Mouse (Mus musculus) adrenal gland, adult 8-10 months (tissue): ENCODE results near the gene Med4. TPM values are rescaled to one million over a fixed set of nuclear protein-coding genes. Genes with fewer than 3 reads are reported as not detected.

Experiments used
- total RNA-seq, 4 experiments: library from RNA; stranded (reverse); gene quantifications; 2 replicates each; pipeline ENCODE4 v1.2.4; 2022

Gene Med4
- total RNA-seq, 4 experiments from 2014 or later = 23.1 to 29.5 (median 26.1) TPM

Other genes starting within 250 kb of the Med4 start
- 10 to 100 TPM; 13.3 to 30.4 (median 20.9) TPM for gene Rb1, start 184.2 kb upstream of the Med4 start, total RNA-seq
- gene Itm2b, start 124.7 kb upstream of the Med4 start, total RNA-seq = 1,000 to 10,000 TPM in 2 of 4 experiments, 100 to 1,000 TPM in 2; 972 to 1,094 (median 1,035) TPM
- 100 to 1,000 TPM; 218 to 281 (median 245) TPM for gene Sucla2, start 15.3 kb downstream of the Med4 start, total RNA-seq
- 1 to 10 TPM; 5.2 to 7.2 (median 6.9) TPM for gene Nudt15, start 38.2 kb downstream of the Med4 start, total RNA-seq
- not detected for gene Gm21750, start 151.2 kb downstream of the Med4 start, total RNA-seq